Mouse (Mus musculus) limb, embryonic 11.5 days (tissue): Measurements from ENCODE around the gene Dapp1. TPM values are rescaled to one million over a fixed set of nuclear protein-coding genes. Genes with fewer than 3 reads are reported as not detected.

Source experiments
- ATAC-seq: fragments of 200-750 bp; cut with Nextera tagmentation; 2 replicates; pipeline ENCODE4 v1.8.0; 2017; ENCODE audit warnings: low read depth; ENCODE audit not compliant: insufficient number of reproducible peaks, low FRiP score, low TSS enrichment
- DNase-seq: peaks from one replicate; pipeline ENCODE4 v3.0.0-alpha.2; 2015; ENCODE audit warnings: low spot score
- H3K27ac ChIP-seq: fragments of 300-500 bp; sonication (generic); replicated peaks from 2 replicates; pipeline ENCODE4 v1.5.1; 2014; ENCODE audit warnings: low read depth, mild to moderate bottlenecking, low read length
- H3K27me3 ChIP-seq: fragments of 300-500 bp; sonication (generic); 2 replicates; pipeline ENCODE4 v1.6.1; 2014; ENCODE audit warnings: mild to moderate bottlenecking, low read length, mixed read lengths; ENCODE audit not compliant: control insufficient read depth, insufficient read depth
- H3K36me3 ChIP-seq: fragments of 300-500 bp; sonication (generic); 2 replicates; pipeline ENCODE4 v1.6.1; 2014; ENCODE audit warnings: mild to moderate bottlenecking, low read length, moderate library complexity, mixed read lengths; ENCODE audit not compliant: control insufficient read depth, insufficient read depth
- H3K4me1 ChIP-seq: fragments of 300-500 bp; sonication (generic); 2 replicates; pipeline ENCODE4 v1.6.1; 2014; ENCODE audit warnings: low read length, mixed read lengths; ENCODE audit not compliant: control insufficient read depth, insufficient read depth
- H3K4me2 ChIP-seq: fragments of 300-500 bp; sonication (generic); 2 replicates; pipeline ENCODE4 v1.6.1; 2014; ENCODE audit warnings: low read depth, mild to moderate bottlenecking, moderate library complexity; ENCODE audit not compliant: severe bottlenecking
- H3K4me3 ChIP-seq: fragments of 300-500 bp; sonication (generic); 2 replicates; pipeline ENCODE4 v1.5.1; 2014; ENCODE audit warnings: low read depth, low read length
- H3K9ac ChIP-seq: fragments of 300-500 bp; sonication (generic); 2 replicates; pipeline ENCODE4 v1.6.1; 2014; ENCODE audit warnings: mild to moderate bottlenecking, low read length
- H3K9me3 ChIP-seq: fragments of 300-500 bp; sonication (generic); 2 replicates; pipeline ENCODE4 v1.6.1; 2016; ENCODE audit warnings: low read length; ENCODE audit not compliant: control insufficient read depth
- WGBS: fragments of 180-500 bp; shearing (Covaris S2); extraction: QIAGEN DNeasy Blood & Tissue Kit; methylation state at CpG from one replicate; pipeline ENCODE4 v1.1.7; 2014; 5-methylcytosine and 5-hydroxymethylcytosine counted together
- polyA plus RNA-seq: library from polyadenylated mRNA; unstranded; fragments of >200 nt; fragmentation: Nextera tagmentation; extraction: Ambion mirVana; gene quantifications from 2 replicates; pipeline ENCODE4 v1.2.1, GENCODE M21; 2014

The Dapp1 gene
- polyA plus RNA-seq, 1 experiment from 2014 or later, result 3.0 TPM

- no peak for DNase-seq
- 40% methylated on average over 6 of the region's 6 CpGs for WGBS
- H3K27ac ChIP-seq, result no peak overlapping the region
- ATAC-seq, result no peak
- H3K9ac ChIP-seq, result no peak overlapping the region
- H3K9me3 ChIP-seq, result no peaks in the 10 kb centered on the region
- no peak overlapping the region for H3K4me3 ChIP-seq
- H3K27me3 ChIP-seq, result no peaks in the 10 kb centered on the region
- no peaks in the 10 kb centered on the region; the same call in 1 of the 2 replicates for H3K4me1 ChIP-seq
- H3K36me3 ChIP-seq, result no peaks in the 10 kb centered on the region
- no peak overlapping the region for H3K4me2 ChIP-seq
Measured at GRCm38 (mm10) chr3:137977629-137978041, 3.7 kb downstream of the Dapp1 start.

- WGBS, result 38% methylated on average over 9 of the region's 9 CpGs
- peak; percentile 38 for DNase-seq
- no peak for ATAC-seq
Measured at GRCm38 (mm10) chr3:137976943-137977628, 4.3 kb downstream of the Dapp1 start.

GRCm38 (mm10) chr3:137975856-137976423, 5.4 kb downstream of the Dapp1 start:
- no peak overlapping the region for H3K27ac ChIP-seq
- WGBS, result 88% methylated on average over 17 of the region's 17 CpGs

More at GRCm38 (mm10) chr3:137976943-137977628, 4.3 kb downstream of the Dapp1 start:
- no peak overlapping the region for H3K4me2 ChIP-seq
- no peaks in the 10 kb centered on the region; the same call in 1 of the 2 replicates for H3K4me1 ChIP-seq
- H3K27ac ChIP-seq, result no peak overlapping the region
- H3K36me3 ChIP-seq, result no peaks in the 10 kb centered on the region
- H3K9ac ChIP-seq, result no peak overlapping the region
- no peaks in the 10 kb centered on the region for H3K9me3 ChIP-seq
- no peaks in the 10 kb centered on the region for H3K27me3 ChIP-seq
- H3K4me3 ChIP-seq, result no peak overlapping the region

GRCm38 (mm10) chr3:137975435-137975834, 5.9 kb downstream of the Dapp1 start:
- no peaks in the 10 kb centered on the region for H3K27me3 ChIP-seq
- DNase-seq, result no peak
- no peaks in the 10 kb centered on the region; the same call in 1 of the 2 replicates for H3K4me1 ChIP-seq
- no peak overlapping the region for H3K4me2 ChIP-seq
- no peaks in the 10 kb centered on the region for H3K9me3 ChIP-seq
- WGBS, result 86% methylated on average over 7 of the region's 7 CpGs
- no peak overlapping the region for H3K9ac ChIP-seq
- no peak overlapping the region for H3K27ac ChIP-seq
- H3K4me3 ChIP-seq, result no peak overlapping the region
- ATAC-seq, result no peak
- H3K36me3 ChIP-seq, result no peaks in the 10 kb centered on the region

More at GRCm38 (mm10) chr3:137975856-137976423, 5.4 kb downstream of the Dapp1 start:
- Histone ChIP-seq H3K4me1 (no peaks in the 10 kb centered on the region; the same call in 1 of the 2 replicates), H3K27me3 (no peaks in the 10 kb centered on the region), H3K9ac (no peak overlapping the region), H3K4me2 (no peak overlapping the region), H3K4me3 (no peak overlapping the region), H3K36me3 (no peaks in the 10 kb centered on the region), H3K9me3 (no peaks in the 10 kb centered on the region)
- ATAC-seq (no peak), DNase-seq (no peak)

- H3K36me3 ChIP-seq, result no peaks in the 10 kb centered on the region
- H3K27ac ChIP-seq, result no peak overlapping the region
- no peak overlapping the region for H3K4me3 ChIP-seq
- H3K4me2 ChIP-seq, result no peak overlapping the region
- H3K4me1 ChIP-seq, result no peaks in the 10 kb centered on the region; the same call in 1 of the 2 replicates
- 61% methylated on average over 8 of the region's 8 CpGs for WGBS
- no peaks in the 10 kb centered on the region for H3K27me3 ChIP-seq
- no peak for ATAC-seq
- no peak overlapping the region for H3K9ac ChIP-seq
- H3K9me3 ChIP-seq, result no peaks in the 10 kb centered on the region
- DNase-seq, result no peak
Measured at GRCm38 (mm10) chr3:137974306-137974705, 7.0 kb downstream of the Dapp1 start.

GRCm38 (mm10) chr3:137972989-137973388, 8.4 kb downstream of the Dapp1 start:
- H3K27me3 ChIP-seq, result no peaks in the 10 kb centered on the region
- no peak overlapping the region for H3K4me3 ChIP-seq
- no peaks in the 10 kb centered on the region for H3K9me3 ChIP-seq
- H3K4me2 ChIP-seq, result no peak overlapping the region
- no peak overlapping the region for H3K9ac ChIP-seq
- ATAC-seq (no peak), DNase-seq (no peak)
- 93% methylated on average over 7 of the region's 7 CpGs for WGBS
- no peak overlapping the region for H3K27ac ChIP-seq
- no peaks in the 10 kb centered on the region; the same call in 1 of the 2 replicates for H3K4me1 ChIP-seq
- H3K36me3 ChIP-seq, result no peaks in the 10 kb centered on the region

- WGBS, result 83% methylated on average over 5 of the region's 5 CpGs
- no peak overlapping the region for H3K27ac ChIP-seq
- H3K9ac ChIP-seq, result no peak overlapping the region
- H3K27me3 ChIP-seq, result no peaks in the 10 kb centered on the region
- no peak overlapping the region for H3K4me2 ChIP-seq
- DNase-seq, result no peak
- no peak overlapping the region for H3K4me3 ChIP-seq
- ATAC-seq, result no peak
- no peaks in the 10 kb centered on the region for H3K9me3 ChIP-seq
- no peaks in the 10 kb centered on the region; the same call in 1 of the 2 replicates for H3K4me1 ChIP-seq
- no peaks in the 10 kb centered on the region for H3K36me3 ChIP-seq
Measured at GRCm38 (mm10) chr3:137972224-137972623, 9.1 kb downstream of the Dapp1 start.

- Histone ChIP-seq H3K9me3 (no peaks in the 10 kb centered on the region), H3K4me3 (no peak overlapping the region), H3K4me2 (no peak overlapping the region), H3K4me1 (no peaks in the 10 kb centered on the region), H3K27me3 (no peaks in the 10 kb centered on the region), H3K36me3 (no peaks in the 10 kb centered on the region), H3K27ac (no peak overlapping the region), H3K9ac (no peak overlapping the region)
- DNase-seq (peak; percentile 52), ATAC-seq (no peak)
- 49% methylated on average over 12 of the region's 12 CpGs for WGBS
Measured at GRCm38 (mm10) chr3:137969951-137970350, 11.4 kb downstream of the Dapp1 start.
